8 mouse cellular contexts compared by ENCODE assay signal in genomic region chr8:105259721-105260320, GRCm38 (mm10). TPM values are rescaled to one million over a fixed set of nuclear protein-coding genes. Genes with fewer than 3 reads are reported as not detected.
DNase-seq lines count a peak whose midpoint lies in the region; ATAC-seq lines count a peak whose summit lies in the region.

No protein-coding gene starts in this region.

- peaks cover 17% of the 10 kb centered on the region for H3K4me1 ChIP-seq in forebrain, embryonic 11.5 days (replicated peaks; ENCODE audit: control insufficient read depth, insufficient read depth, low read length)

- peak; percentile 33; the same call in 1 of the 2 replicates for ATAC-seq in cerebellum, adult (ENCODE audit: insufficient number of reproducible peaks, low FRiP score, low TSS enrichment)
- ATAC-seq in forebrain, embryonic 11.5 days (replicated peaks; ENCODE audit: low FRiP score) = peak; percentile 63

- no peaks in the 10 kb centered on the region for H3K9me3 ChIP-seq in forebrain, embryonic 11.5 days (ENCODE audit: control insufficient read depth, low read length)

- 3% methylated on average over 30 of the region's 30 CpGs for WGBS in forebrain, embryonic 11.5 days

- H3K36me3 ChIP-seq in forebrain, embryonic 11.5 days (ENCODE audit: control insufficient read depth, insufficient read depth, low read length) = no peaks in the 10 kb centered on the region

- H3K27me3 ChIP-seq in forebrain, embryonic 11.5 days (ENCODE audit: control insufficient read depth, insufficient read depth, low read length) = peaks cover 65% of the 10 kb centered on the region

- peak overlapping the region; percentile 35 for H3K9ac ChIP-seq in forebrain, embryonic 11.5 days (ENCODE audit: low read length)

- peak; percentile 81 for DNase-seq in ES-CJ7 (ENCODE audit: low read depth, low spot score)
- DNase-seq in forebrain, embryonic 11.5 days (ENCODE audit: low spot score) = peak; percentile 90
- peak; percentile 81 to 82 for DNase-seq in heart, postnatal 36 days
- DNase-seq in layer of hippocampus, postnatal 10 days (ENCODE audit: low spot score in 2 of 2) = peak; percentile 75 to 84
- DNase-seq in lung, postnatal 25 days (ENCODE audit: low spot score) = peak; percentile 64
- DNase-seq in retina, embryonic 14.5 days (ENCODE audit: low spot score) = peak; percentile 91
- peak; percentile 79 for DNase-seq in thymus, postnatal 25 days

- peak overlapping the region; percentile 78 for H3K4me2 ChIP-seq in forebrain, embryonic 11.5 days (ENCODE audit: low read depth, low read length, severe bottlenecking)

- intact Hi-C loops in heart, postnatal 36 days (cut with DNase I) = loop anchor here (2.0 to 5.0 kb wide), 2 partner anchors 21 to 103 kb away; no protein-coding TSS in a partner anchor

- H3K4me3 ChIP-seq in forebrain, embryonic 11.5 days (ENCODE audit: low read depth, low read length) = peak overlapping the region; percentile 34

- H3K27ac ChIP-seq in forebrain, embryonic 11.5 days (ENCODE audit: low read depth, low read length) = no peak overlapping the region

RNA-seq across cellular contexts. Expression of gene Tradd, which starts 4.6 kb away (rescaled TPM):
- 12.0 and 12.5 TPM in 2 replicates for polyA plus RNA-seq in forebrain, embryonic 11.5 days (2014; fragmentation: Nextera tagmentation; extraction: Ambion mirVana)
- total RNA-seq in heart, postnatal 36 days (2021) = 1 to 10 TPM; 4.9 to 5.8 TPM
- total RNA-seq in layer of hippocampus, postnatal 10 days (2021) = 1 to 10 TPM; 6.5 to 8.9 TPM

RNA-seq across cellular contexts. Expression of gene Fbxl8, which starts 4.6 kb away (rescaled TPM):
- polyA plus RNA-seq in forebrain, embryonic 11.5 days (2014; fragmentation: Nextera tagmentation; extraction: Ambion mirVana) = 0.53 and 0.69 TPM in 2 replicates
- 1 to 10 TPM; 2.3 to 3.4 TPM for total RNA-seq in heart, postnatal 36 days (2021)
- total RNA-seq in layer of hippocampus, postnatal 10 days (2021) = under 1 TPM; 0.45 to 0.87 TPM

RNA-seq across cellular contexts. Expression of gene B3gnt9, which starts 4.9 kb away (rescaled TPM):
- 2.9 and 4.3 TPM in 2 replicates for polyA plus RNA-seq in forebrain, embryonic 11.5 days (2014; fragmentation: Nextera tagmentation; extraction: Ambion mirVana)
- 1 to 10 TPM; 4.4 to 5.7 TPM for total RNA-seq in heart, postnatal 36 days (2021)
- total RNA-seq in layer of hippocampus, postnatal 10 days (2021) = 1 to 10 TPM; 3.4 to 4.2 TPM

RNA-seq across cellular contexts. Expression of gene Hsf4, which starts 9.8 kb away (rescaled TPM):
- not detected in 2 replicates for polyA plus RNA-seq in forebrain, embryonic 11.5 days (2014; fragmentation: Nextera tagmentation; extraction: Ambion mirVana)
- 1 to 10 TPM; 1.6 to 2.6 TPM for total RNA-seq in heart, postnatal 36 days (2021)
- total RNA-seq in layer of hippocampus, postnatal 10 days (2021) = under 1 TPM; 0.57 to 0.83 TPM

RNA-seq across cellular contexts. Expression of gene Nol3, which starts 16.1 kb away (rescaled TPM):
- 1.6 and 2.1 TPM in 2 replicates for polyA plus RNA-seq in forebrain, embryonic 11.5 days (2014; fragmentation: Nextera tagmentation; extraction: Ambion mirVana)
- 10 to 100 TPM; 19.3 to 22.1 TPM for total RNA-seq in heart, postnatal 36 days (2021)
- 1 to 10 TPM; 3.6 to 3.7 TPM for total RNA-seq in layer of hippocampus, postnatal 10 days (2021)
